In genomic region chr5:66922582-66922981, GRCm38 (mm10) we compare ENCODE assay signal across 12 mouse cellular contexts.
DNase-seq lines count a peak whose midpoint lies in the region; ATAC-seq and TF ChIP-seq lines count a peak whose summit lies in the region.
"Had no signal": no experiment of that assay in that cellular context is flagged by ENCODE, and none has a peak within 500 bp of the region (broad histone marks: within the 10 kb centered on the region; RNA-seq: fewer than 3 reads in every experiment).

No protein-coding gene starts in this region.

- peaks cover 8% of the 10 kb centered on the region for H3K4me1 ChIP-seq in cerebellum, adult 2 months (ENCODE audit: control insufficient read depth, insufficient read depth, low read length)
- peaks cover 4% of the 10 kb centered on the region for H3K4me1 ChIP-seq in kidney, embryonic 14.5 days (ENCODE audit: control insufficient read depth, insufficient read depth, low read length)
- peaks cover 36% of the 10 kb centered on the region for H3K4me1 ChIP-seq in forebrain, embryonic 10.5 days

- H3K4me3 ChIP-seq in cerebellum, adult 2 months (replicated peaks; ENCODE audit: insufficient read depth, low read depth, low read length) = no peak overlapping the region
- H3K4me3 ChIP-seq in kidney, embryonic 14.5 days (ENCODE audit: low read length) = no peak overlapping the region
- H3K4me3 ChIP-seq in forebrain, embryonic 10.5 days = no peak overlapping the region

- peak; percentile 44; the same call in 1 of the 2 replicates for ATAC-seq in kidney, embryonic 14.5 days (ENCODE audit: low FRiP score, low TSS enrichment)
- ATAC-seq: forebrain, postnatal 0 days; inflammation-experienced regulatory T-cells, adult 6 months had no signal

- no peak for TF ChIP-seq CTCF in cerebellum, adult 2 months (IDR thresholded peaks at IDR 0.05; ENCODE audit: borderline replicate concordance, insufficient read depth, low read depth, low read length)

- no peaks in the 10 kb centered on the region for H3K9me3 ChIP-seq in kidney, embryonic 14.5 days (ENCODE audit: control insufficient read depth, low read length)
- H3K9me3 ChIP-seq in forebrain, embryonic 10.5 days = no peaks in the 10 kb centered on the region

- no peak overlapping the region for H3K27ac ChIP-seq in cerebellum, adult 2 months (ENCODE audit: insufficient read depth, low read length)
- no peak overlapping the region for H3K27ac ChIP-seq in kidney, embryonic 14.5 days (ENCODE audit: low read depth, low read length)
- no peak overlapping the region for H3K27ac ChIP-seq in forebrain, embryonic 10.5 days
- H3K27ac ChIP-seq: liver, embryonic 14.5 days had no signal

- whole genome bisulfite sequencing in cerebellum, adult 2 months = 15% methylated on average over 5 of the region's 5 CpGs
- WGBS in kidney, embryonic 14.5 days = 63% methylated on average over 5 of the region's 5 CpGs
- WGBS in forebrain, embryonic 10.5 days = 79% methylated on average over 5 of the region's 5 CpGs

- no peaks in the 10 kb centered on the region for H3K36me3 ChIP-seq in kidney, embryonic 14.5 days (ENCODE audit: control insufficient read depth, insufficient read depth, low read length)
- H3K36me3 ChIP-seq in forebrain, embryonic 10.5 days (replicated peaks) = no peaks in the 10 kb centered on the region

- peak; percentile 73 for DNase-seq in adrenal gland, adult 2 months
- DNase-seq in adrenal gland, postnatal 4 days (ENCODE audit: low spot score in 2 of 2) = no peak
- DNase-seq in Muller cell, postnatal 12 days (ENCODE audit: inconsistent ontology term) = peak; percentile 43
- peak; percentile 33 to 65 for DNase-seq in cerebellum, adult 2 months
- no peak for DNase-seq in forebrain, embryonic 10.5 days (ENCODE audit: extremely low spot score, low spot score)
- no peak for DNase-seq in heart, adult 9 months (ENCODE audit: low spot score in 2 of 2)
- DNase-seq in urinary bladder, postnatal 14 days (ENCODE audit: low spot score) = no peak
- DNase-seq: forebrain, postnatal 0 days; thymus, adult 2 months had no signal

- no peak overlapping the region for H3K4me2 ChIP-seq in kidney, embryonic 14.5 days (replicated peaks; ENCODE audit: low read depth, low read length)

- H3K27me3 ChIP-seq in cerebellum, adult 2 months (ENCODE audit: control insufficient read depth, insufficient read depth, low read length) = no peaks in the 10 kb centered on the region
- H3K27me3 ChIP-seq in kidney, embryonic 14.5 days (ENCODE audit: control insufficient read depth, insufficient read depth, low read length) = no peaks in the 10 kb centered on the region
- H3K27me3 ChIP-seq in forebrain, embryonic 10.5 days (ENCODE audit: poor library complexity, severe bottlenecking) = no peaks in the 10 kb centered on the region

- no peak overlapping the region for H3K9ac ChIP-seq in kidney, embryonic 14.5 days (ENCODE audit: low read depth, low read length)
- H3K9ac ChIP-seq: forebrain, postnatal 0 days; liver, embryonic 14.5 days had no signal

- TF ChIP-seq POLR2A in cerebellum, adult 2 months (IDR thresholded peaks at IDR 0.05; ENCODE audit: borderline replicate concordance, insufficient read depth, low read length) = no peak

Comparison
In these comparisons a context has a peak if more than half of its experiments do, and no peak if none do; other contexts are left out.
1. DNase-seq: peak in adrenal gland, adult 2 months (single experiment), Muller cell, postnatal 12 days (single experiment) and cerebellum, adult 2 months (2 of 2); none in adrenal gland, postnatal 4 days (0 of 2), forebrain, embryonic 10.5 days (single experiment), heart, adult 9 months (0 of 2) and urinary bladder, postnatal 14 days (single experiment).